Mouse (Mus musculus) cerebellum, adult 11-12 months (tissue): ENCODE data around the gene Cuta.
A peak's percentile ranks its signal among the peaks of the same experiment; 100 is the strongest.
"Not testable (repeated sequence)": the region's sequence is repeated elsewhere in the genome, so short reads cannot be mapped to it uniquely, and the experiment has no call there.

Experiments
- DNase-seq: peaks from one replicate; pipeline ENCODE4 v3.0.0; 2022

The Cuta gene

GRCm38 (mm10) chr17:26933885-26934827 is 5.2 kb downstream of the Cuta start:
- DNase-seq: no peak

GRCm38 (mm10) chr17:26933419-26933818 is 6.0 kb downstream of the Cuta start:
- no peak for DNase-seq

- DNase-seq: peak; percentile 92
These were observed 6.5 kb downstream of the Cuta start, which contains the start of gene Phf1 for GRCm38 (mm10) chr17:26932839-26933398. TSS of gene Phf1 (plus strand) at chr17:26933052.

GRCm38 (mm10) chr17:26931795-26932194 is 7.6 kb downstream of the Cuta start:
- DNase-seq: peak; percentile 59

GRCm38 (mm10) chr17:26925414-26925813 is 14.0 kb downstream of the Cuta start:
- not testable (repeated sequence) for DNase-seq

GRCm38 (mm10) chr17:26922368-26922767 is 17.0 kb downstream of the Cuta start:
- DNase-seq: not testable (repeated sequence)

GRCm38 (mm10) chr17:26919516-26919915 is 19.9 kb downstream of the Cuta start:
- DNase-seq: not testable (repeated sequence)

GRCm38 (mm10) chr17:26918343-26918742 is 21.0 kb downstream of the Cuta start:
- no peak for DNase-seq

- DNase-seq: not testable (repeated sequence)
These were observed 21.8 kb downstream of the Cuta start for GRCm38 (mm10) chr17:26917560-26917959.

GRCm38 (mm10) chr17:26916711-26917482 is 22.5 kb downstream of the Cuta start, which contains the start of gene Kifc5b:
TSS of gene Kifc5b (plus strand) at chr17:26917091.
- peak; percentile 100 for DNase-seq

- no peak for DNase-seq
These were observed 24.1 kb downstream of the Cuta start for GRCm38 (mm10) chr17:26915248-26915647.

GRCm38 (mm10) chr17:26907506-26907905 is 31.9 kb downstream of the Cuta start:
- not testable (repeated sequence) for DNase-seq

GRCm38 (mm10) chr17:26904320-26904719 is 35.0 kb downstream of the Cuta start:
- no peak for DNase-seq

GRCm38 (mm10) chr17:26900916-26901315 is 38.5 kb downstream of the Cuta start:
- DNase-seq: no peak

GRCm38 (mm10) chr17:26895578-26895977 is 43.8 kb downstream of the Cuta start:
- peak; percentile 51 for DNase-seq

GRCm38 (mm10) chr17:26894342-26894741 is 45.0 kb downstream of the Cuta start:
- DNase-seq: no peak

GRCm38 (mm10) chr17:26893492-26893891 is 45.9 kb downstream of the Cuta start:
- DNase-seq: no peak

- no peak for DNase-seq
These were observed 46.6 kb downstream of the Cuta start for GRCm38 (mm10) chr17:26892635-26893375.

- DNase-seq: no peak
These were observed 51.4 kb downstream of the Cuta start for GRCm38 (mm10) chr17:26887926-26888325.

GRCm38 (mm10) chr17:26886047-26886749 is 53.2 kb downstream of the Cuta start:
- peak; percentile 79 for DNase-seq
